Mouse (Mus musculus) CD4-positive helper T cell, adult 2 months (primary cell): ENCODE results near the gene AY358078.
A peak's percentile ranks its signal among the peaks of the same experiment; 100 is the strongest.
"Not testable (repeated sequence)": the region's sequence is repeated elsewhere in the genome, so short reads cannot be mapped to it uniquely, and the experiment has no call there.

Experiments used
- DNase-seq: peaks from one replicate; pipeline ENCODE4 v3.0.0-alpha.2; 2012; ENCODE audit warnings: low read depth, missing footprints, low spot score

Gene AY358078

GRCm38 (mm10) chr14:51799746-51800145 lies at the start of gene AY358078:
TSS of gene AY358078 (plus strand) at chr14:51800046.
- DNase-seq: no peak

GRCm38 (mm10) chr14:51755944-51756343 lies 43.9 kb upstream of the AY358078 start:
- DNase-seq: no peak

- peak; percentile 27 for DNase-seq
Observed at GRCm38 (mm10) chr14:51771378-51771777, 28.5 kb upstream of the AY358078 start.

GRCm38 (mm10) chr14:51773490-51773889 lies 26.4 kb upstream of the AY358078 start, which contains the start of gene Ang4:
TSS of gene Ang4 (minus strand) at chr14:51773590.
- no peak for DNase-seq

- no peak for DNase-seq
Observed at GRCm38 (mm10) chr14:51777791-51778190, 22.1 kb upstream of the AY358078 start.

- no peak for DNase-seq
Observed at GRCm38 (mm10) chr14:51778865-51779481, 20.9 kb upstream of the AY358078 start.

GRCm38 (mm10) chr14:51786335-51786734 lies 13.5 kb upstream of the AY358078 start:
- no peak for DNase-seq

- no peak for DNase-seq
Observed at GRCm38 (mm10) chr14:51787061-51787460, 12.8 kb upstream of the AY358078 start.

GRCm38 (mm10) chr14:51789196-51789595 lies 10.7 kb upstream of the AY358078 start:
- peak; percentile 13 for DNase-seq

- no peak for DNase-seq
Observed at GRCm38 (mm10) chr14:51794106-51794505, 5.7 kb upstream of the AY358078 start.

- DNase-seq: no peak
Observed at GRCm38 (mm10) chr14:51826625-51827024, 26.8 kb downstream of the AY358078 start.

GRCm38 (mm10) chr14:51827842-51828241 lies 28.0 kb downstream of the AY358078 start:
- peak; percentile 15 for DNase-seq

- DNase-seq: no peak
Observed at GRCm38 (mm10) chr14:51829188-51829587, 29.3 kb downstream of the AY358078 start.

- DNase-seq: not testable (repeated sequence)
Observed at GRCm38 (mm10) chr14:51838480-51838879, 38.6 kb downstream of the AY358078 start.

- DNase-seq: peak; percentile 59
Observed at GRCm38 (mm10) chr14:51842250-51842649, 42.4 kb downstream of the AY358078 start.

GRCm38 (mm10) chr14:51842781-51843180 lies 42.9 kb downstream of the AY358078 start:
- DNase-seq: peak; percentile 65

GRCm38 (mm10) chr14:51843882-51844281 lies 44.0 kb downstream of the AY358078 start:
- DNase-seq: no peak

GRCm38 (mm10) chr14:51846566-51846965 lies 46.7 kb downstream of the AY358078 start:
- DNase-seq: no peak

- peak; percentile 12 for DNase-seq
Observed at GRCm38 (mm10) chr14:51851006-51851405, 51.2 kb downstream of the AY358078 start.

- DNase-seq: no peak
Observed at GRCm38 (mm10) chr14:51853399-51853798, 53.6 kb downstream of the AY358078 start, which contains the start of gene Ear6. TSS of gene Ear6 (plus strand) at chr14:51853699.

- DNase-seq: peak; percentile 10
Observed at GRCm38 (mm10) chr14:51855280-51855679, 55.4 kb downstream of the AY358078 start.

GRCm38 (mm10) chr14:51863603-51864002 lies 63.8 kb downstream of the AY358078 start:
- not testable (repeated sequence) for DNase-seq

- DNase-seq: no peak
Observed at GRCm38 (mm10) chr14:51870756-51871155, 70.9 kb downstream of the AY358078 start.

- no peak for DNase-seq
Observed at GRCm38 (mm10) chr14:51871741-51872140, 71.9 kb downstream of the AY358078 start.
